Mouse (Mus musculus) layer of hippocampus, postnatal 36 days (tissue): ENCODE measurements around the gene Etv4. TPM values are rescaled to one million over a fixed set of nuclear protein-coding genes. Genes with fewer than 3 reads are reported as not detected.

ENCODE experiments used
- total RNA-seq, 2 experiments: library from RNA; stranded (reverse); gene quantifications; 2 replicates each; pipeline ENCODE4 v1.2.3; 2021

The Etv4 gene
- total RNA-seq, 2 experiments from 2014 or later: 15.1 to 16.3 TPM

Other genes with a start within 250 kb of the Etv4 start
- gene Brca1, start 233.4 kb downstream of the Etv4 start, total RNA-seq: 1 to 10 TPM in 1 of 2 experiments, under 1 TPM in 1; 0.96 to 1.6 TPM
- gene Nbr1, start 233.2 kb downstream of the Etv4 start, total RNA-seq: 100 to 1,000 TPM; 142 to 194 TPM
- gene Tmem106a, start 203.1 kb downstream of the Etv4 start, total RNA-seq: 1 to 10 TPM; 1.3 to 2.7 TPM
- not detected for gene Gm11634, start 186.1 kb downstream of the Etv4 start, total RNA-seq
- gene Rdm1, start 158.2 kb downstream of the Etv4 start, total RNA-seq: 1 to 10 TPM; 6.7 to 9.4 TPM
- gene Arl4d, start 119.8 kb downstream of the Etv4 start, total RNA-seq: 10 to 100 TPM; 12.9 to 13.8 TPM
- gene Dhx8, start 52.5 kb downstream of the Etv4 start, total RNA-seq: 10 to 100 TPM; 35.6 to 40.4 TPM
- gene Meox1, start 109.0 kb upstream of the Etv4 start, total RNA-seq: under 1 TPM; 0.43 to 0.50 TPM
- gene Sost, start 181.6 kb upstream of the Etv4 start, total RNA-seq: not detected
- not detected for gene Cfap97d1, start 198.9 kb upstream of the Etv4 start, total RNA-seq
- gene Dusp3, start 201.6 kb upstream of the Etv4 start, total RNA-seq: 100 to 1,000 TPM; 138 to 158 TPM
- 10 to 100 TPM; 88.5 to 90.2 TPM for gene Mpp3, start 243.1 kb upstream of the Etv4 start, total RNA-seq